Mouse (Mus musculus): Measurements from ENCODE around the gene Agpat3. TPM values are rescaled to one million over a fixed set of nuclear protein-coding genes. Genes with fewer than 3 reads are reported as not detected.

Agpat3 gene
- 52.4 and 54.9 TPM in 2 replicates for polyA plus RNA-seq (2015; fragmentation: Nextera tagmentation; extraction: Ambion mirVana)

DNA sequence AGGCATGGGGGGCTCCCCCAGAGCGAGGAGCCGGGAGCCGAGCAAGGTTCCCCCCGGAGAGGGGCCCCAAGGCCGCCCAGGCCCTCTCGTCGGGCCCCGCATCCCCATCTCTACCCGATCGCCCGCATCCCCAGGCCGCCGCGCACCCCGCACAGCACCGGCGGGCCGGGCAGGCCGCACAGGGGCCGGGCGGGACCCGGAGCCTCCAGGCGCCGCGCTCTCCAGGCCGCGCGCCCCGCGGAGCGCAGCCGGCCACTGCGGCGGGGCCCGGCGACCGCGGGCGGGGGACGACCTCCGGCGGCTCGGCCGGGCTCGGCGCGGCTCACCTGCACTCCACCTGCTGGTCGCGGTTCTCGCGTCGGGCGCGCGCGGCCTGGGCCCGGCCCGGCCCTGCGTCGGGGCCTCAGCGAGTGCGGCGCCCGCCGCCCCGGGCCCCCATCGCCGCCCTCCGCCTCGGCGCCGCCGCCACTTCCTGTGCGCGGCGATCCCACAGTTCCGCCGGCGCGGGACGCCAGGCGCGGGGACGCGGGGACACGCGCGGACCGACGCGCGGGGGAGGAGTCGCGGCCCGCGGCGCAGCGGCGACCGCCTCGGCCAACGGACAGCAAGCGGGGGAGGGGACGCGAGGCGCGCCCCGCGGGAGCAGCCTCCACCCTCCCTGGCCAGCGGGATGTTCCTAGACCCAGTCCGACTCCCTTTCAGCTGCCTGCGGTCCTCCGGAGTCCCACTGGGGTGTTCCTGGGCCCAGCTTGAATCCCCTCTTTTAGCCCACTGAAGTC lies at the start of gene Agpat3:
Agpat3 (minus strand) TSS at position 603 of the 779 bp plus-strand sequence.
- Histone ChIP-seq H3K36me3 (peaks cover 4% of the 10 kb centered on the region; the same call in 1 of the 2 replicates), H3K4me3 (peak within 1 kb of the TSS; percentile 86), H3K27ac (peak within 1 kb of the TSS; percentile 70), H3K27me3 (peaks cover 5% of the 10 kb centered on the region; the same call in 1 of the 2 replicates), H3K9ac (peak within 1 kb of the TSS; percentile 95), H3K9me3 (no peaks in the 10 kb centered on the region), H3K4me2 (replicated peaks) (peak within 1 kb of the TSS; percentile 83), H3K4me1 (peaks cover 36% of the 10 kb centered on the region)
- peak; percentile 72; the same call in 1 of the 2 replicates for ATAC-seq (ENCODE audit: low FRiP score, low read depth)
- under 1% methylated on average over 73 of the region's 113 CpGs for whole genome bisulfite sequencing

DNA sequence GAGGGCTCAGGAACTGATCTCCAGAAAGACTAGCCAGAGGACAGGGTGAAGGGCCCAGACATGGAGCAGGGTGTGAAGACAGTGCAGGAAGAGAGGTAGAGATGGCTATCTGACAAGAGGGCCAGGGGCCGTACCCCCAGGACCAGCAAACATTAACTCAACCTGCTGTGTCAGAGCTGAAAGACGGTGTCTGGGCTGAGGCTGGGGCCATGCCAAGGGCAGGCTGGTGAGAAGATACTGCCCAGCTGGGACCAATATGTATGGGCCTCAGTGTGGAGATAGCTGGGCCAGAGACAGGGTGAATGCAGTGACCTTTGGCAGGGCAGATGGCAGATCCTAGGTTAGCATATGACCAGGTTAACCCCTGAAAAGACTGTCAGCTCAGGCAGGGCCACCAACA lies 48.8 kb upstream of the Agpat3 start:
- Histone ChIP-seq H3K36me3 (peaks cover 74% of the 10 kb centered on the region), H3K4me3 (no peak overlapping the region), H3K27me3 (no peaks in the 10 kb centered on the region), H3K4me2 (replicated peaks) (no peak overlapping the region), H3K27ac (no peak overlapping the region), H3K9me3 (no peaks in the 10 kb centered on the region), H3K4me1 (peaks cover 12% of the 10 kb centered on the region; the same call in 1 of the 2 replicates), H3K9ac (no peak overlapping the region)
- no peak for ATAC-seq (ENCODE audit: low FRiP score, low read depth)
- 88% methylated on average over 2 of the region's 2 CpGs for WGBS

GRCm38 (mm10) chr10:78399090-78399657 lies 46.9 kb upstream of the Agpat3 start:
- peak; percentile 54 for ATAC-seq (ENCODE audit: low FRiP score, low read depth)
- WGBS, result 42% methylated on average over 17 of the region's 17 CpGs
- Histone ChIP-seq H3K4me1 (peaks cover 18% of the 10 kb centered on the region), H3K4me2 (replicated peaks) (no peak overlapping the region), H3K36me3 (peaks cover 57% of the 10 kb centered on the region), H3K27me3 (no peaks in the 10 kb centered on the region), H3K4me3 (no peak overlapping the region), H3K27ac (no peak overlapping the region), H3K9me3 (no peaks in the 10 kb centered on the region), H3K9ac (no peak overlapping the region)

GRCm38 (mm10) chr10:78396625-78396885 lies 44.3 kb upstream of the Agpat3 start:
- H3K36me3 ChIP-seq, result peaks cover 31% of the 10 kb centered on the region
- ATAC-seq (ENCODE audit: low FRiP score, low read depth), result no peak
- no peak overlapping the region for H3K4me3 ChIP-seq
- peak overlapping the region; percentile 45 for H3K4me2 ChIP-seq (replicated peaks)
- H3K27ac ChIP-seq, result no peak overlapping the region
- WGBS, result 65% methylated on average over 4 of the region's 4 CpGs
- peaks cover 12% of the 10 kb centered on the region for H3K27me3 ChIP-seq
- no peaks in the 10 kb centered on the region for H3K9me3 ChIP-seq
- no peak overlapping the region for H3K9ac ChIP-seq
- peaks cover 18% of the 10 kb centered on the region for H3K4me1 ChIP-seq

GRCm38 (mm10) chr10:78395819-78396624 lies 43.7 kb upstream of the Agpat3 start:
- H3K27ac ChIP-seq, result no peak overlapping the region; the same call in 1 of the 2 replicates
- no peaks in the 10 kb centered on the region for H3K9me3 ChIP-seq
- H3K9ac ChIP-seq, result no peak overlapping the region
- peak overlapping the region; percentile 45 for H3K4me2 ChIP-seq (replicated peaks)
- peaks cover 17% of the 10 kb centered on the region for H3K27me3 ChIP-seq
- peak; percentile 68; the same call in 1 of the 2 replicates for ATAC-seq (ENCODE audit: low FRiP score, low read depth)
- H3K36me3 ChIP-seq, result peaks cover 26% of the 10 kb centered on the region
- H3K4me1 ChIP-seq, result peaks cover 18% of the 10 kb centered on the region
- WGBS, result 3% methylated on average over 17 of the region's 17 CpGs
- H3K4me3 ChIP-seq, result no peak overlapping the region

- H3K4me3 ChIP-seq, result no peak overlapping the region
- no peak overlapping the region; the same call in 1 of the 2 replicates for H3K27ac ChIP-seq
- ATAC-seq (ENCODE audit: low FRiP score, low read depth), result no peak
- peaks cover 24% of the 10 kb centered on the region for H3K27me3 ChIP-seq
- H3K9ac ChIP-seq, result no peak overlapping the region
- H3K9me3 ChIP-seq, result no peaks in the 10 kb centered on the region
- peaks cover 23% of the 10 kb centered on the region for H3K4me1 ChIP-seq
- no peak overlapping the region for H3K4me2 ChIP-seq (replicated peaks)
- H3K36me3 ChIP-seq, result peaks cover 19% of the 10 kb centered on the region
- WGBS, result 77% methylated on average over 3 of the region's 3 CpGs
Measured at GRCm38 (mm10) chr10:78395377-78395776, 43.1 kb upstream of the Agpat3 start.

DNA sequence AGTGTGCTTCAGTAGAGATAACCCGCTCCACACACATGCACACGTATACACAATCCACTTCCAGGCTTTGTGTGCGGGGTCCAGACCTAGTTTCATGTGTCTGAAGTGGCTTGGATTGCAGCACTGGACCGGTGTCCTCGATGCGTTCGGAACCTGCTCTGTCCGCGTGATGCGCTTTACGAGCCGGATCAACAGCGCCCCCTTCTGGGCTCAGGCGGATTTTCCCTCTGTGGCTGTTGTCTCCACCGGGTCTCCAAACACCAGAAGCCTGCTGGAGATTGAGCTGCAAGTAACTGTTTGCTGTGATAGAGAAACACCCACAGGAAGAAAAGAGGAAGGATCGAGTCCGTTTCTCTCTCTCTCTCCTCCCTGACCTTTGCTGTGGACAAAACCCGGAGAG lies 39.8 kb upstream of the Agpat3 start:
- WGBS, result 2% methylated on average over 18 of the region's 18 CpGs
- Histone ChIP-seq H3K4me1 (peaks cover 15% of the 10 kb centered on the region), H3K27ac (no peak overlapping the region), H3K36me3 (no peaks in the 10 kb centered on the region), H3K4me2 (replicated peaks) (peak overlapping the region; percentile 30), H3K4me3 (no peak overlapping the region; the same call in 1 of the 2 replicates), H3K9ac (no peak overlapping the region), H3K27me3 (peaks cover 33% of the 10 kb centered on the region), H3K9me3 (no peaks in the 10 kb centered on the region)
- ATAC-seq (ENCODE audit: low FRiP score, low read depth), result peak; percentile 8; the same call in 1 of the 2 replicates

DNA sequence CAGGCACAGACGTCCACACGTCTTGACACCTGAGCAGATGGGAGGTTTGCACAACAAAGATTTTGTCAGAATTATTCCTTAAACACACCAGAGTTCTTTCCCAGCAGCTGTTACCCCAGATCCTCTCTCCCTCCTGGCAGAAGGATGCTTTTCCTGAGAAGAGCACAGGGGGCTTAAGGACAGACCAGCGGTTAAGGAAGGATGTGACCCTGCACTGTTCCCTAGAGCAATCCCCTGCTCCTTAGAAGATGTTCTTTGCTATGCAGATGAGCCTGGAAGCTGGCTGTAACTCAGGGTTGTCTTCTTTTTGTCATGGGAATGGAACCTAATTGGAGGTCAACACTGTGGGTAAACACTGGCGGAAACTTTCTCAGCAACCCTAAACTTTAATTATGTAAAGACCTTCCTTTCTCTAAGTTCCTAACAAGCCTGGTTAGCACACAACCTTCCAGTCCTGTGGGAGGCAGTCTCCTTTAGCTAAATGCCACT lies 38.7 kb upstream of the Agpat3 start:
- 15% methylated on average over 4 of the region's 4 CpGs for WGBS
- H3K27ac ChIP-seq, result no peak overlapping the region

DNA sequence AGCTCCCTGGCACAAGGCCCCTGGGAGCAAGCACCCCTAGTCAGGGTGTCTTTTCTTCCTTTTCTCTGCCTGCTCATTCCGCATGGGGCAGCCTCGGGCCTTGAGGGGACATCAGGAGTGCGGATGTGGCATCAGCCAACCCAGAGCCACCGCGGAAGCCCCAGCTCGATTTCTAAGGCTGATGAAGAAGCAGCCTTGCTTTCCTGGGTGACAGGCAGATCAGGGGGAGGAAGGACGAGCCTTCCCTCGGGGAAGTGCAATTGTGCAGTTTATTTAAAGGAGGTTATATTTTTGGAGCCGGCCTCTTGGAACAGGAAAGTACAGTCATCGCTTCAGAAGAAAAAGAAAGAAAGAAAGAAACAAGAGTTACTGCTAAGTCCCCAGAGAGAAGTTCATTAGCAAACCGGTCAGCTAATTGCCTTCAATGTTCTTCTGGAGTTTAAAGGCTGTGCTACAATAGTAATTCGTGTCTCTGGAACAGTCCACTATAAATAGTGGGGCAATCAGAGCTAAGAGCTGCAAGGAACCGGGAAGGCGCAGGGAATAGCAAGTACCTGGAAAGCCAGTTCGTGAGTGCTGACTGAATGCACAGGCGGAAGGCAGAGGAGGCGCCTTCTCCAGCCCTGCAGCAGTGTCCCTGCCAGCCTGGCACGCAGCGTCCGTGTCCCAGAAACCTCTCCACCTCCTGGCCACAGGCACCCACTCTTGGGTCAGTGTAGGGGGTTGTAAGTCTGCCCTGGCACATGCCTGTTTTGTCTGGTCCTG lies 36.1 kb upstream of the Agpat3 start:
- Histone ChIP-seq H3K4me2 (replicated peaks) (no peak overlapping the region), H3K9ac (no peak overlapping the region), H3K36me3 (no peaks in the 10 kb centered on the region), H3K27me3 (peaks cover 33% of the 10 kb centered on the region), H3K27ac (no peak overlapping the region), H3K4me3 (no peak overlapping the region), H3K4me1 (0 out of 2 replicates have a peak, but pooled peaks cover 5% of the 10 kb centered on the region), H3K9me3 (no peaks in the 10 kb centered on the region)
- ATAC-seq (ENCODE audit: low FRiP score, low read depth), result no peak
- WGBS, result 53% methylated on average over 20 of the region's 20 CpGs

More for the DNA sequence above, 38.7 kb upstream of the Agpat3 start:
- Histone ChIP-seq H3K4me2 (replicated peaks) (no peak overlapping the region), H3K27me3 (peaks cover 33% of the 10 kb centered on the region), H3K4me3 (no peak overlapping the region), H3K9me3 (no peaks in the 10 kb centered on the region), H3K36me3 (no peaks in the 10 kb centered on the region), H3K9ac (no peak overlapping the region), H3K4me1 (peaks cover 10% of the 10 kb centered on the region; the same call in 1 of the 2 replicates)
- ATAC-seq (ENCODE audit: low FRiP score, low read depth), result no peak

- Histone ChIP-seq H3K4me3 (no peak overlapping the region), H3K36me3 (no peaks in the 10 kb centered on the region), H3K4me2 (replicated peaks) (no peak overlapping the region), H3K27ac (no peak overlapping the region), H3K9ac (no peak overlapping the region), H3K4me1 (0 out of 2 replicates have a peak, but pooled peaks cover under 1% of the 10 kb centered on the region), H3K9me3 (no peaks in the 10 kb centered on the region), H3K27me3 (peaks cover 10% of the 10 kb centered on the region)
- WGBS, result 70% methylated on average over 5 of the region's 5 CpGs
- no peak for ATAC-seq (ENCODE audit: low FRiP score, low read depth)
Measured at GRCm38 (mm10) chr10:78385520-78385919, 33.2 kb upstream of the Agpat3 start.

DNA sequence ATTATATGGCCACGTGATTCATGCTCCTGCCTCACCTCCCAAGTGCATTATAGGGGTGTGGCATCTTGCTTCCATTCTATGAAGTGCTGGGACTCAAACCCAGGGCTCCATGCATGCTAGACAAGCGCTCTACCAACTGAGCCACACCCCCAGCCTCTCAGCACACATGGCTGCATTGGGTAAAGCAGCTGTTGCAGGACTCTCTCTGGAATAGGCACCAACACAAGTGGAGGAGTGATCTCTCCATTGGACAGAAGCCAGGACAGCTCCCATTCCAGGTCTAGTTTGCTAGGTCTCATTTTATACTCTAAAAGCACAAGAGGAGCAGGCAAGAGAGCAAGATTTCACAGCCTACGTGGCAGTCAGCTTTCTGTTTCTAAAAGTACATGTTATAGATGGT lies 31.3 kb upstream of the Agpat3 start:
- 76% methylated on average over 3 of the region's 3 CpGs for WGBS
- H3K9ac ChIP-seq, result no peak overlapping the region
- no peaks in the 10 kb centered on the region for H3K4me1 ChIP-seq
- H3K4me2 ChIP-seq (replicated peaks), result no peak overlapping the region
- H3K9me3 ChIP-seq, result 0 out of 2 replicates have a peak, but pooled peaks cover under 1% of the 10 kb centered on the region
- no peak overlapping the region for H3K27ac ChIP-seq
- no peak for ATAC-seq (ENCODE audit: low FRiP score, low read depth)
- no peak overlapping the region for H3K4me3 ChIP-seq
- H3K27me3 ChIP-seq, result no peaks in the 10 kb centered on the region
- no peaks in the 10 kb centered on the region for H3K36me3 ChIP-seq
